Mouse (Mus musculus): ENCODE measurements around the gene Ube2f.

The Ube2f gene

DNA sequence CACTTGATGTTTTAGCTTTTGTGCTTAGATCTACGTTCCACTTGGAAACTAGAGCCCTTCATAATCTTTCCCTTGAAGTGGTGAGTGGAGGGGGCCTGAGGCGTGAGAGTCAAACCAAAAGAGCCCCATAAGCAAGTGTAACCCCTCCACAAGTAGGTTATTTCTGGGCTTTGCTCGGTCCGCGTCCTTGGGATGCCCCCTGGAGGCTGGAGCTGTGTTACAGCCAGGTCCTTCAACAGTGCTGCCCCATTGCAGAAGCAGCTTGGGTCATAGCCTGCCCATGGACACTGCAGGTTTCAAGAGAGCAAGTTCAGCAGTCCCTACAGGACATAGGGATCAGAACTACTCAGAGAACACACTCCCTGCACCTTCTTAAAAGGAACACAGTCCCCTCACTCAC, 11.0 kb upstream of the Ube2f start:
- peak; percentile 58 for DNase-seq

DNA sequence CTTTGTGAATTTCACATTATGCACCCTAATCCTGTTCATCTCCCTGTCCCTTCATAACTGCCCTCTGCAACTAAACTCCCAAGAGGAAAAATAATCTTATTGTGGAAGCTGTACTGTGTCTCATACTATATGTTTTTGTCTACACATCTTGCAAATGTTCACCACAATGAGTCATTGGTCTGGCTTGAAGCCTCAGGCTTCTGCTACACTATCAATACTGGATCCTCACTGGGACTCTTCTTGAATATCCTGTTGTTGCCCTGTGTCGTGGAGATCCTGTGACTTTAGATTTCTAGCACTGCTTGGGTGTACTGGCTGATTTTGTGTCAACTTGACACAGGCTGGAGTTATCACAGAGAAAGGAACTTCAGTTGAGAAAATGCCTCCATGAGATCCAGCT, 10.3 kb upstream of the Ube2f start:
- no peak for DNase-seq

- no peak for DNase-seq
Measured at GRCm38 (mm10) chr1:91240685-91241084, 9.4 kb upstream of the Ube2f start.

- DNase-seq: no peak
Measured at GRCm38 (mm10) chr1:91241249-91241648, 8.9 kb upstream of the Ube2f start.

DNA sequence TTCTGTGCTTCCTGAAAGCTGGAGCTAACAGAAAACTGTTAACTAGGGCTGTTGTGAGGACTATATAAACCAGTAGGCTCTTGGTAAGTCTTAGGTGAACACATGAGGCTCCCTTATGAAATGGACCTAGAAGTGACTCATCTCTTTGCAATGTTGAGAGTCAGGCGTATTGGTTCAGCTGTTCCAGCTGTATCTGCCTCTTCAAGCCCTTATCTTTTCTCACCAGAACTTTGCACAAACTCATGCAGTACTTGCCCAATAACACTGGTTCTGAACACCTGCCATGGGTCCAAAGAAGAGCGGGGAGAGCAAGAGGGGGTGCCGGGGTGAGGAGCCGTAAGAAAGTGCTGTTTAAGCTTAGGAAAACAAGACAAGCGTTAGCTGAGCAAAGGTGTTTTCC, 1.9 kb upstream of the Ube2f start:
- no peak for DNase-seq

GRCm38 (mm10) chr1:91248970-91249369, 1.1 kb upstream of the Ube2f start:
- no peak for DNase-seq

GRCm38 (mm10) chr1:91250415-91251147, 477 bp downstream of the Ube2f start:
- DNase-seq: no peak

DNA sequence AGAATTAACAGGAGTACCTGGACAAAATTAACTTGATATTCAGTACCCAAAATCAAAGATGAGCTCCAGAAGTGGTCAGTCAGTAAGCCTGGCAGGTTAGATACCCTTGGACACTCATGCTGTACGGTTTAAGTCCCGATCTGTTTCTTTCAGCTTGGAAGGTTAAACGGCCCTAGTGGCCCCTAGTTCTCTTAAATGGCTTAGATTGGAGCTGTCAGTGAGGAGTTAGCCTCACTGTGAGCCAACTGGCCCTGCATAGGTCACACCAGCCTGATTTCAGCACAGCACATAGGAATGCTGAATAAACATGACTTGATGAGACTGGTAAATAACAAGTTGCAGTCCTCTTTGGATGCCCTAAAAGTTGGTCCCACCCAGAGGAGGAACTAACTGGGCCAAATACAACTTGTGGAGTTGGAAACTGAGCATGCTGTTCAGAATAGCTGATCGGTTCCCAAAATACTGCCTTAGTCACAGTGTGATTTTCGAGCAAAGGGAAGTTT, 1.1 kb downstream of the Ube2f start:
- peak; percentile 18 for DNase-seq

GRCm38 (mm10) chr1:91251927-91252326, 1.8 kb downstream of the Ube2f start:
- peak; percentile 12 for DNase-seq

DNA sequence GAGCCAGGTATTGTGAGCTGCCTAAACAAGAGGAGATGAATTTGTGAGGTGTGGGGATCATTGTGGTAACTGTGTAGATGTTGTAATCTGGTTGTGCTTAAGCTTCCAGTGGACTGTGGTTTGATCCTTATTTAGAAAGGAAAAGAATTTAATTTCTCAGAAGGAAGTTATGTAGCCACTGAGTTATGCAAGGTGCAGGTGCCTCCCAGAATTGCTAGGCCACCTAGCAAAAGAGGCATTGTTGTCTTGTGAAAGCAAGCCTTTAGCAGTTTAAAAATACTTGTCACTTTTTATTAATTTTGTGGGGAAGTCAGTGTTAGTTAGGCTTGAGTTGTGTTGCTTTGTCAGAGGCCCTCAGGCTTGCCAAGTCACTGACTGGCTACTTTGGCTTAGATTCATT, 7.8 kb downstream of the Ube2f start:
- no peak for DNase-seq

- no peak for DNase-seq
Measured at GRCm38 (mm10) chr1:91259794-91260193, 9.7 kb downstream of the Ube2f start.

GRCm38 (mm10) chr1:91262508-91262907, 12.4 kb downstream of the Ube2f start:
- no peak for DNase-seq

GRCm38 (mm10) chr1:91272260-91272659, 22.2 kb downstream of the Ube2f start:
- no peak for DNase-seq

GRCm38 (mm10) chr1:91276581-91276980, 26.5 kb downstream of the Ube2f start:
- no peak for DNase-seq

DNA sequence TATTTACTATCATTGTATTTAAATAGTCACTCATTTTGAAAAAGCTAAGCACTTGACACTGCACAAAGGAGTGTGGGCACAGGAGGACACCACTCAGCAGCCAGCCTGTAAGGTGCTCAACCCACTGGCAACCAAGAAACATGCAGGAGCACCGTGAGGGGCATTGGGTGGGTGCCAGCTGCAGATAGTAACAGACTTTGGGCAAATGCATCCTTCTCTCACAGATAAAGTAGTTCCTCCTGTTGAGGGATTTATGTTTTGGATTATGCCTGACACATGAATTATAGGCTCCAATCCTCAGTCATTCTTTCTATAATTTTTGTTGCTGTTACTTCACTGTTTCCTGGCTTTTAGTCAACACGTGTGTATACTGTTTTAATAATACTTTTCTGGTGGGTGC, 27.4 kb downstream of the Ube2f start:
- DNase-seq: no peak

DNA sequence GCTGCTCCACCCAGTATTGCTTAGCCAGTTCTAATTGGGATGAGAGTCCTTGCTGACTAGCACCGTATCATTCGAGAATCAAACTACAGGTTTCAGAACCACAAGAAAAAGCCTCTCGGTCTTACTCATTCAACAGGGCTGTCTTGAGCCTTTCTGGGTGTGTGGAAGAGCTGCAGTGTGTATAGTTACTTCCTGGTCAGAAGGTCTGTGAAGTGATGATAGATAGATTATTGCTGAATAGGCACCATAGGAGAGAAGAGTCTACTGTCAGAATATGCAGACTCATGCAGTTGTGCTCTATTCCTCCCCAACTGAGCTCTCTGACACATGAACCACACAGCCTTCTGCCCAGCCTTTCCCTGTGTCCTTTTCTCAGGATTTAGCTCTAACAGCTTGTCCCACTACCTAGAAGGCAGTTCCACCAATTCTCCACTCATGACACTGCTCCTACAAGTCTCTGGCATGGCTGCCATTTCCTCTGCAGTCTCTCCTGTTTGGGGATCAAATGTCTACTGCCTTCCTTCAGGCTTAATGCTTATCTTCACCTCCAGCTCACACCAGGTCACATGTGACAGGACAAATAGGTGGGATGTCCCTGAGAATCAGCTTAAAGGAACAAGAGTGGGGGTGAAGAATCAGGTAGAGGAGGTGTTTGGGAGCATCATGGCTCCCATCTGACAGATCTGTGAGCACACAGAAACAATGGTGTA, 28.5 kb downstream of the Ube2f start:
- DNase-seq: no peak

- no peak for DNase-seq
Measured at GRCm38 (mm10) chr1:91279126-91279525, 29.0 kb downstream of the Ube2f start.

DNA sequence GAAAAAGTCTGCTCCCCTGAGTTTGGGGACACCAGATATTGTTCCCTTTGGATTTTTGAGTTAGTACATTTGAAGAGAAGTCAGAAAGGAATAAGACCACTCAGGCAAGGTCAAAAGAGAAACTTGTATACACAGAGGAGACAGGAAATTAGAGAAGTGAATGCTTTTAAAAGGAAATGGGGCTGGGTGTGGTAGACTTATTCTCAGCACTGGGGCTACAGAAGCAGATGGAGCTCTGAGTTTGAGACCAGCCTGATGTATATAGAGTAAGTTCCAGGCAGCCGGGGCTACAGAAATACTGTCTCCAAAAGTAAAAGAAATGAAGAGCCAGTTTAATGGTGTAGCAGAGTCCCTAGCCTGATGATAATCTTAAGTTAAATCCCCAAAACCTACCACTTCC, 32.5 kb downstream of the Ube2f start:
- DNase-seq: no peak

- DNase-seq: no peak
Measured at GRCm38 (mm10) chr1:91289375-91289774, 39.3 kb downstream of the Ube2f start.

- peak; percentile 42 for DNase-seq
Measured at GRCm38 (mm10) chr1:91292101-91292825, 42.2 kb downstream of the Ube2f start.

- no peak for DNase-seq
Measured at GRCm38 (mm10) chr1:91295544-91295943, 45.4 kb downstream of the Ube2f start.

- peak; percentile 97 for DNase-seq
Measured at GRCm38 (mm10) chr1:91297799-91298744, 48.0 kb downstream of the Ube2f start, which contains the start of gene Scly. TSS of gene Scly (plus strand) at chr1:91298338.

Data from kidney, adult 18-20 months (tissue).